Mouse (Mus musculus) urinary bladder, postnatal 10 days (tissue): ENCODE measurements at regions not wholly inside any gene's neighbourhood (a gene's known extent, or its start where the extent isn't known, plus 50 kb on each side); places are given as distances from the start of the nearest gene placed in this dataset.
"Not testable (repeated sequence)": the region's sequence is repeated elsewhere in the genome, so short reads cannot be mapped to it uniquely, and the experiment has no call there.

Experiments
- DNase-seq: peaks from one replicate; pipeline ENCODE4 v3.0.0; 2022; ENCODE audit warnings: low spot score

DNA sequence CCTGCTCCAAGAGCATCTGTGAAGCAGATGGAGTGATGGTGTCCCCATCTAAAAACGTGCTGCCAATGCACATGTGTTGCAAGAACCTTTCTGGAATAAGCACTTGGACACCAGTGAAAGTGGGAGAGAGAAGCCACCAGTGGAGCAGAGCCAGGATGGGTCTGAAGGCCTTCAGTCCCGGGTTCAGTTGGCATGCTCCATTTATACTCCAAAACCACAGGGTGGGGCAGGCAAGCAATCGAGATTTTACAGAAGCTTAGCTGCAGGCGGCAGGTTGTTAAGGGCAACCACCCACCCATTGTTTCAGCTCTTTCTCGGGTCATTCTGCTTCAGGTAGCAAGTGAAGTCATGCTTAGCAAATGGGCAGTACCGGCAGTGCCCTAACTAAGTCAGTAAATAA, 51.8 kb upstream of the Sv2b start:
- no peak for DNase-seq

DNA sequence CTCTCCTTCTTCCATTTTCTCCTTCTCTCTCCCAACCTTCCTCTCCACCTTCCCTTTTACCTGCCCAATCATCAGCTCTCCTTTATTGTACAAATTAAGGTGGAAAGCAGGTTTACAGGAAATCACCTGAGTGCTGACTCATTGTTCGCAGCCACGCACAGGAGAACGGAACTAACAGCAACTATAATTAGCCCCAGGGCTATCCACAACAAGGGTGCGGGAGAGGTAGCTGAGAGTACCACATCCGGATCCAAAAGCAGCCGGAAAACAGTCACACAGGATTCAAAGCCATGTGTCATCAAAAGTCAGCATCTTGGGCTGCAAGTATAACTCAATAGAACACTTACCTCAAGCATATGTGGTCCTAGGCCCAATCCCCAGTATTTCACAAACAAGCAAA, 53.5 kb upstream of the Sv2b start:
- no peak for DNase-seq

DNA sequence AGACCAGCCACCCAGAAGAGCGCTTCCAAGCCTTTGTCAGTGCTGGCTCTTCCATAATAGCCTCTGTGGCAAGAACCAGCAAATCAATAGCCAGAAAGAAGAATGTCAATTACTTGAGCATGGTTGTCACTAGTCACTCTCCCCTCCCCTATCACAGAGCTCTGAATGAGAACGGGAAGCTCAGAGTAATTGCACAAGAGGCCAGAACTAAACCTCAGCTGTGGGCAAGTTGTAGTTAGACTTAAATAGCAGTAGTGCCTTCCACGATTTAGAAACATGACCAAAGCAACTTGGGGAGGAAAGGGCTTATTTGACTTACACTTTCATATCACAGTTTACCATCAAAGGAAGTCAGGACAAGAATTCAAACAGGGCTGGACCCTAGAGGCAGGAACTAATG, 56.4 kb upstream of the Sv2b start:
- DNase-seq: no peak

DNA sequence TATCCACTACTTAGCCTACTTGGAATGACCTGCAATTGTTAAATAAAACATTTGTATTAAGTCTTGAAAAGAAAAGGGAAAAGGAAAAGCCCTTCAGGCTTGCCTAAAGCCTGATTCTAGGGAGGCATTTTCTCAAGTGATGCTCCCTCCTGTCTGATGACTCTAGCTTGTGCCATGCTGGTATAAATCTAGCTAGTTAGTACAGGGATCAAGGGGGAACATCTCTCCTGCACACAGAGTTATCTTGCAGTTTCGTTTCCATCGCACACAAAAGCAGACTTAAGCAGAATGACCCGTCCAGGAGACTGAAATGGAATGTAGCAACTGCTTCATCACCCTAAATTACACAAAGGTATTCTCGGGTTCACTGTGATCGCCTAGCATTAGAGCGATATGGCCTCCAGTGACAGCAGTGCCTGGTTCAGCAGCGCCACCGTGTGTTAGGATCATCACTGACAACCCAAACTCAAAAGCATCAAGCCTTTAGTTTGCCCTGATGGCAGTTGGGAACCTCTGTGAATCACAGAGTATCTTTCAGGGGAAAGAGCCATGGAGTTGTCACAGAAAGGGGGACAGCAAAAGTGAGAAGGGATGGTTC, 57.3 kb upstream of the Sv2b start:
- peak; percentile 32 for DNase-seq

DNA sequence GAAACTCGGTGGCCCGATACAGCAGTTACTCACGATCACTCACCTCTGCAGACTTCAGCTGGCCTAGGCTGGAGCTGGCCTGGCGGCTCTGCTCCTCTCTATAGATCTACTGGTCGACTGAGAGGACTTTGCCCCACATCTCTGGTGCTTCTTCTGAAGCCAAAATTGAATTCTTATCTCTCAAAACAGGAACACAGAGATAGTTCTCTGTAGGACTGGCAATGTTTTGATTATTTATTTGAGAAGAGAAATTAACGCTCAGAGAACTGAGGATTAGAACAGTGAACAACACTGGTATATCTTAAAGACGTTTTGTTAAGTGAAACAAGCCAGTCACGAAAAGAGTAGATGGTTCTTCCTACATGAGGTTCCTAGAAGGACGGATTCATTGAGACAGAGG, 59.3 kb upstream of the Sv2b start:
- DNase-seq: no peak

DNA sequence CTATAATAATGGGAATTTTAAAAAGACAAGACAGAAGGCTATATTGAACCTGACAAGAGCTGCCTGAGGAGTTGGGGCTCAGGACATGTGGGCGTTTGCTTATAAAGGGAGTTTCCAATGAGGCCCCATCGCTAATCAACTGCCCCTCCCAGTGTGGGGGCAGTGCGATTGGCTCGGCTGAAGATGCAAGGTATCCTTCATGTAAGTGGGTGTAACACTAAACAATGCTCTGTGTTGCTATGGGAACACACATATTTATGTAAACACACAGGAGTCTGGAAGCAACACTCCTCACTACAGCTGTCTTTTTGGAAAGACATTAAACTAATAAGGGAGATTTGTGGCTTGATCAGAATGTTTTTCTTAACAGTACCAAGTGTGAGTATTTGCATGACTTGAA, 60.3 kb upstream of the Sv2b start:
- no peak for DNase-seq

DNA sequence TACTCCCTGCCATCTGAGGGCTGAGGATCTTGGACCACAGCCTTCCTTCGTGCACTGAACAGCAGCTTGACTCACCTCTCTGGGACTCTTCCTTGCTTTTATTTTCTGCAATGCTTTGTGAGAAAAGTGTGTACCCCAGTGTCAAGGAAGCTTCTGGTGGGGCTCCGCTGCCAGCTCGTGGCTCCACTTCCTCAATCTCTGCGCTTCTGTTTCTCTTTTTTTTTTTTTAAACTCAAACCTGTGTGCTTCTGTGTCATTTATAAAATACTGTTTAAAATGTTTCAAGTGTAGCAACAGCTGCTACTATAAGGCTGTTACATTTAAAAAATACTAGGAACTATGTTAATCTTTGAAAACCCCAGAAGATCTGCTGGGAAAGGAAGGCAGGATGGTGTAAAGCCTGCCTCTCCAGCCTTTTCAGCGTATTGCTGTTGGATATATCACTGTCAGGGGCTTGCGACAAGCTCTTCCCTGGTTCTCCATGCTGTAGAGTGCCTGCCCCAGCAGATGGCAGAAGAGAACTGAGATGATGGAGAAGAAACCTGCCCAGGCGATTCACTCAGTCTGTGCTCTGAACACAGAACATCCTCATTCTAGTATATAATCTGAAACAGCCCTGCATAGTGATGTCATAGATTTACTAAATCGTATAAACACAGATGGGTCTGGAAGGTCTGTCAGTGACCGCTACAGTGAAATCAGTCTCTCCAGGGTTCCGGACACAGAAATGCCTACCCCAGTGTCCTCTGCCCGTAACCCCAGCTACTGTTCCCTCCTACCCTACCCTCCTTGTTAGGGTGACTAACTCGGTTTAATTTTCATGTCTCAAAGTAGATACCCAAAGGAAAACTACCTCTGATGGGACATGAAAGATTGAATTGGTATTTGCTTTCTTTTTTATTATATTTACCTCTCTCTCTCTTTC, 61.8 kb upstream of the Sv2b start:
- DNase-seq: peak; percentile 43

DNA sequence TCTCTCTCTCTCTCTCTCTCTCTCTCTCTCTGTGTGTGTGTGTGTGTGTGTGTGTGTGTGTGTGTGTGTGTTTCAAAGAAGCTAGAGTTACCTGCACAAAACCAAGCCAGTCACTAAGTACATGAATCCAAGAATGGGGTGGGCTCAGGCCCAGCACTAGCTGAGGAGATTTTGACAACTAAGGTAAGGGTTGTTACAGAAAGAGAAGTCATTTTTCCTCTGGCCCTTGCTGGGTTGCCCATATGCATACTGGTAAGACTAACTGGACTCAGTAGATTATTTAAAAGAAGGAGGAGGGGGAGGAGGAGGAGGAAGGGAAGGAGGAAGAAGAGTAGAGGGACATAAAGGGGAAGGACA, 62.4 kb upstream of the Sv2b start:
- no peak for DNase-seq

DNA sequence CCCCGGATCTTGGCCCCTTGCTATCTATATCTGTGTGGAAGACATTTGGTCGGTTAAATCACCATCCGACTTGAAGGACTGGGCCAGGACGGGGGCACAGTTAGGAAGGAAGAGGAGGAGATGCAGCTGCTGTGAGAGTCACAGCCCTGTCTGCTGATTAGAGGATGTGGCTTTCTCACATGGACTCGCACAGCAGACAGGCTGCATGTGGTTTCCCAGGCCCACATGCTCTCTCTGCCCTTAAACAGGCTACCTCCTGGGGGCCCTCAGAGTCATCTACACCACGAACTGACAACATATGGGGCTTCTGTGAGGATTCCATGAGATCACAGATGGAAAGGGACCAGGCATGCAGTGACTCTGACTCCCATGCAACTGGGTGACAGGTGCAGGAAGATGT, 62.9 kb upstream of the Sv2b start:
- DNase-seq: no peak

DNA sequence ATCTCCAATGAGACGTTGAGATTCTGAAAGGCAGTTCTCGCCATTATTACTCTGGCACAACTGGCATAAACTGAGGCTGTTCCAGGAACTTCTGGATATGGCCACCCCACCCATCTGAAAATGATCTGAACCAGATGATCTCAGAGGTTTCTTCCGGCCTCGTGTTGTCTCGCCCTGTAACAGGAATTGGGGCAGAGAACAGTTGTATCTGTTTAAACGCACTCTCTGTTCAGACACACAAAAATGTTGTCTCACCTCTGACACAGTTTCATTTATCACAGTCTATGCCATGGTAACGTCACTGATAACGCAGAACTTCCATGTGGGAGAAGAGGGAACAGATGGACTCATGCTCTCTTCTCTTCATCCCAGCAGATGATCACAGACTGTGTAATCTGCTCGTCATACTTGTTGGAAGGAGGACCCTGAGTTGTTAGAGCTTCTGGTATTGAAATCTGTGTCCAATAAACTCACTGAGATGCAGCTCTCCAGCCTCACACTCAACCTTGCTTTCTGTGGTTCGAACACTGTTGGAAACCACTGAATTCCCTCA, 63.9 kb upstream of the Sv2b start:
- no peak for DNase-seq

DNA sequence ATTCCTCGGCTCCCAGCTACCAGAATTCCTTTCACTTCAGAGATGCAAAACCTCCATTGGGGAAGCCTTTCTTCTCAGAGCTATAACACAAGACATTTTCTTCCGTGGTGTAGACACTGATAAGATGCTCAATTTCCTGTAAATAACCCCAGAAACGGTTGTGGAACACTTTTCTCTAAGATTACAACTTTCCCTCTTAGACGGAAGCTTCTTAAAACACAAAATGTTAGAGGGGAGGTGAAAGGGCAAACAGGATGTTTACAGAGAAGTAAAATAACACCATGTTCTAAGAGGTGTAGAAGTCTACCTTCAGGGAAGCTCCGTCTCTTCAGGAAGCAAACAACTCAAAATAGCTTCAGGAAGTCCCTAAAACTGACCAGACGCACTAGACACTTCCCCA, 65.4 kb upstream of the Sv2b start:
- no peak for DNase-seq

DNA sequence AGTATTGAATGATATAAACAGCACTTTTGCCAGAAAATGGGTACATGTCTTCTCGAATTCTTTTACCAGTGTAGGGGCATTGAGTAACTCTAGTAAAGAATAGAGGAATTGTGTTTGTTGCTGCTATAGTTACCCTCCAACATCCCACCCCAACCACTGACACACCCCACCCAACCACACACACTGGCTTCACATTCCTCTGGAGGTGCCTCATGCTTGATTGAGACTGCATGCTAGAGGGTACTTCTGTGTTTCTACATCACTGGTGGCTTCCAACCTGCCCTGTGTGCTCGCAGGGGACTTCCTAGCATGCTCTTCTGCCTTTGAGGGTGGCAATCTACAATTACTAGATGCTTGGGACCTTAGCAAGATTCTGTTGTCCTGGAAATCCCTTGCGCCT, 70.5 kb upstream of the Sv2b start:
- DNase-seq: no peak

DNA sequence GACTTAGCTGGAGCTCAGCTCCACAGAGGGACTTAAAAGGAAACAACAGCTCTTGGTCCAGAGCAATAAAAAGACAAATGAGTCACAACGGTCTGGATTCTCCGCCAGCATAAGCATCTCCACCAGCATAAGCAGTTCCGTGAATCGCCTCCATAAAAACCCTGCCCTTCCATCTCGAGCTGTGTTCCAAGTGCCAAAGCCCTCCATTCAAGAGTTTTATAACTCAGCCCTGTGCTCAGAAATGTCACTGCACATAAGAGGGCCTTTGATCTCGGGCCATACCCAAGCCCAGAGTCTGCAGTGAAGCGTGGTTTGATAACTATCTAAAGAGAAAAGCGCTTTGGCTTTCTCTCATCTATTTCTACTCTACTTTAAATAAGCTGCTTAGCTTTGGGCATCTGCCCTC, 70.8 kb upstream of the Akap13 start:
- DNase-seq: no peak

DNA sequence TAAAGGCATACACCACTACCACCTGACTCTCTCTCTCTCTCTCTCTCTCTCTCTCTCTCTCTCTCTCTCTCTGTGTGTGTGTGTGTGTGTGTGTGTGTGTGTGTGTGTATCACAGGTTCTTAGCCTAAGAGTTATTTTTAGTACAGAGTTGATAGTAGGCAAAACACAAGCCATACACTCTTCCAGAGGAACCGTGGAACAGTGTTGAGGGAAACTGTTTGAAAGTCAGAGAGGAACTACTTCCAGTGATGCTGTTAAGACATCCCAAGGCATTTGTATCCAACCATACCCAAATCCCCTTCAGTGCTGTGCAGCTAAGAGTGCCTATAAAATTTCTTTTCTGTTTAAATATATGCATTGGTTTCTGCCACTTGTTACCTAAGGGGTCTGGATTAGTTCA, 68.3 kb upstream of the Akap13 start:
- no peak for DNase-seq

DNA sequence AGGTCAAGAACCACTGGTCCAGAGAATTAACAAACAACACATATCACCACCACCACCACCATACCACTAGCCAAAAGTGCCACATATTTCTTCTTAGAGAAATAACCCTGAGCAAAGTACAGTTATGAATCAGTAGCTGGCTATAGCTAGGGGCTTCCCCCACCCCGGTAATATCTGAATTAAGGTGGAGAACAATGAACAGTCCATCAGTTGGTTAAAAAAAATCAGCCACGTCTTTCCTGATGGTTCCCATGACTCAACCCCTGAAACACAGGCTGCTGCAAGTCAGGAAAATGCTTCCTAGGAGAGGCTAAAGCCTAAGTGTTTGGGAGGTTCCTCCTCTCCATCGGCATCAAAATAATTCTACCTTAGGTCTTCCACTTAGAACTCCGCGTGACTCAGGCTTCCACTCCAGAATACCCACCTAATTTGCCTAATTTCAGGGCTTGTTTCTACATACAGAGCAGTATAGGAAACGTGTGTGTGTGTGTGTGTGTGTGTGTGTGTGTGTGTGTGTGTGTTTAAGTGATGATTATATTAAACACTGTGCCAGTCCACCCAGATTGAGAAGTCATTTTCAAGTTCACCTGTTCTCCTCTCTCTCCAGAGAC, 67.4 kb upstream of the Akap13 start:
- DNase-seq: no peak

DNA sequence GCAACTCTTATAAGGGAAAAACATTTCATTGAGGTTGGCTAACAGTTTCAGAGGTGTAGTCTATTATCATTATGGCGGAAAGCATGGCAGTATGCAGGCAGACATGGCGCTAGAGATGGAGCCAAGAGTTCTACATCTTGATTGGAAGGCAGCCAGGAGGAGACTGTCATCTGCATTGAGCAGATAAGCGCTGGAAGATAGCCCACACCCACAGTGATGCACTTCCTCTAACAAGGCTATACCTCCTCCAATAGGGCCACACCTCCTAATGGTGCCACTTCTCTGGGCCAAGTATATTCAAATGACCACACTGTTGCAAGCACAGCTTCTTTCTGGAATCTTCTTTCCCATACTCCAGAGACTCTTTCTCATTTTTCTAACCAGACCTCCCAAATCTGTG, 65.2 kb upstream of the Akap13 start:
- no peak for DNase-seq

DNA sequence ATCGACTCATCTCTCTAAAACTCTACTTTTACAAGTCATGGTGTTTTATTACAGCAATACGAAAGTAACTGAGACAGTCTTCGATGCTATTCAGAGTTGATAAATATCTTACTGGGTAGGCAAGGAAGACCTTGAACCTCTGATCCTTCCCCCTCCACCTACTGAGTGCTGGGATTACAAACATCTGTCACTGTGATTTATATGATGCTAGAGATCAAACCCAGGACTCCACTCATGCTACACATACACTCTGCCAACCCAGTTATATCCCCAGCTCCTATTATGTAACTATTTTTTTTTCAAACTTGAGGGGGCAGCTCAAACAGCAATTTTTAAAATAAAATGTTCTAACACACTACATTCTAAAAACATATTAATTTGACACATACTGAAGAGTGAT, 62.6 kb upstream of the Akap13 start:
- no peak for DNase-seq

DNA sequence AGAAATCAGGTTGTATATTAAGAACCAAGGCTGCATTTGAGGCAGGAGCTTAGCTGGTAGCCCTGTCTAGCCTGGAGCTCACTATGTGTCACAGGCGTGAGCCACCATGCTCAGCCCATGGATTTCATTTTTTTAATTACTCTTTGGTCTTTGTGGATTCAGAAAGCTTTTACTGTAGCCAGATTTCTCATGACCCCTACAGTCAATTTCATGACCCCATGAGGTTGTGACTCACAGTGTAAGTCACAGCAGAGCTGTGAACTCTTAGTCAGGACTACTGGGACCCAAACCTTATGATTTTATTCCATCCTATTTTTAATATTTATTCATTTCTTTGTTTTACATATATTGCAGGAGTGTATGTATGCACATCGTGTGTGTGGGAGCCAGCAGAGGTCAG, 61.9 kb upstream of the Akap13 start:
- DNase-seq: no peak

DNA sequence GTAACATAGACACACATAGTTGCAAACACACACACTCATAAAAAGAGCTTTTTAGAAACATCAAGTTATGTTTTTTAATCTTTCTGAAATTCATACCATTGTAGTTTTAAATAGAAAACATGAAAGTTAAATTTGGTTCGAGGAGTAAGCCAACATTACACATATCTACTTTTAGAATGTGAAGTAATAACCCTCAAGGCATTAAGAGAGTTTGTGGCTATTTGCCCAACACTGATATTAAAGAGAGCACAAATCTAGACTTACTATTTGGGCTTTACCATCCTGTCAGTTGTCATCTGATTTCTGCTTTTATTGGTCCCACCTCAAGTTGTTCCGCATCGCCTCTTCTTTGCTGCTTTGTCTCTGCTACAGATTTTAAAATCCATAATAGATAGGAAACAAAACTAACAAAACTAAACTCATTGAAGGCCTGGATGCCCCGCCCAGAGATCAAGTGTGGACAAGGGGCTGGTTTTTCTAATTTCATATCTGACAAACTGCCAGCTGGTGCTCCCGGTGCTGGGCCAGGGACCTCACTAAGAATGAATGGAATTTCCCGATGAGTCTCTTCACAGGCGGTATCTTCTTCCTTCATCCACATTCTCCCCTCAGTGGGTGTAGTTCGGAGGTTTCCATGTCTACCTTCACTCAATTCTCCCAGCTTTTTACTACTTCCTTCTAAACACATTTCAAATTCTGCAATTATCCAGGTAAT, 60.3 kb upstream of the Akap13 start:
- DNase-seq: no peak

DNA sequence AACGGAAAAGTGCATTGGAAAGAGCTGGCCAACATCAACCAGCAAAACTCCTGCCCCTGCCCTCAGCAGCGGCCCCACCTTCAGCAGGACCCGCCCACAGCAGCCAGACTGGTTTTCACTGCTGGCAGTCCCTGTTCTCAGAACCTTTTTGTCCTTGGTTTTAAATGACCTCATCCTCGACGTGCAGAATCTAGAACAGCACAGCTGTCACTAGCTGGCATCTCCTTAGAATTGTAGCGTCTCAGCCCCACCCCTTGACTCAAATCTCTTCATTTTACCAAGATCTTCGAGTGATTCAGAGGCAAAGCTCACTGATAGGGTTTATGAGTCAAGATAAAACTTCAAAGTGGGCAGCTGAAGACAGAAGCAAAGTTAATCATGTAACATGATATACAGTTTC, 57.8 kb upstream of the Akap13 start:
- DNase-seq: no peak

DNA sequence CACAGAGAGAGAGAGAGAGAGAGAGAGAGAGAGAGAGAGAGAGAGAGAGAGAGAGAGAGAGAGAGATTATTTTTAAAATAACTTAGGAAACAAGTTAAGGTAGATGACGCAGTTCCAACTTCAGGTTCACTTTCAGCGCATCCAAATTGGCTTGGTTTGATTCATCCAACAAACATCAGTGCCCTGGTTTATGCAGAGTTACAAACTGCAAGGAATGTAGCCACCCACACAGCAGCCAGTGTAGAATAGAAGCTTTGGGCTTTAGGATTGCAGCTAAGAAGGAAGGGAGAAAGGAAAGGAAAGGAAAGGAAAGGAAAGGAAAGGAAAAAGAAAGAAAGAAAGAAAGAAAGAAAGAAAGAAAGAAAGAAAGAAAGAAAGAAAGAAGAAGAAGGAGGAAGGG, 56.9 kb upstream of the Akap13 start:
- DNase-seq: not testable (repeated sequence)

DNA sequence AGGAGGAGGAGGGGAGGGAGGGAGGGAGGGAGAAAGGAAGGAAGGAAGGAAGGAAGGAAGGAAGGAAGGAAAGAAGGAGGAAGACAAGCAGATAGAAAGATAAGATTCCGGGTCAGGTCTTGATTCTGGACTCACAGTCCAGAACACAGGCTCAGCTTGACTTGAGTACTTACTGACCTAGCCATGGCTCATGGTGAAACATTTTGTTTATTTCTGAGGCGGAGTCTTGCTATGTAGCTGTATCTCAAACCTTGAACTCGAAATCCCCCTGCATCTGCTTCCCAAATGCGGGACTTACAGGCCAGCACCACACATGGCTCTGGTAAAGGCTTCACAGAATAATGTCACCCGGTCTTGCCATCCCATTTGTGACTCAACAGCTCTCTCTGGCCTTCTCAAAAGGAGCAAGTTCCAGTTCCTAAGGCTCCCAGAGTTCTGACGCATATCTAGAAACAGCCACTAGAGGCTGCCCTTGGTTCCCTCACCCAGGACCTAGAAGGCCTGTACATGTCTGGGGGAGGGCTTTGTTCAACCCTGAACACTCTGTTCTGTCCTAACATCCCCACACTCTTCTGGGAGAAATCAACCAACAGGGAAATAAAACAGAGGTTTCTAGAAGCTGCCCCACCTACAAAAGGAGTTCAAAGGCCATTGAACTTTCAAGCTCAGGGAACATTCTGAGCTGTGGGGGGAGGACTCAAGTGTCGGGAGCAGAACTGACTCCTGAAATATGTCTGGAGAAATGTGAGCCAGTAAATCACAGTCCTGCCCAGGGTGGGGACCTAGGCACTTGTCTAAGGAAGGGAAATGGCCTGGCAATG, 56.2 kb upstream of the Akap13 start:
- DNase-seq: no peak
